Mouse (Mus musculus) thymus, adult 2 months (tissue): ENCODE data around the gene Tapbp.

Experiments used
- CTCF ChIP-seq: fragments of 200-500 bp; IDR thresholded peaks from 2 replicates; pipeline ENCODE4 v1.5.1; 2012; ENCODE audit warnings: mild to moderate bottlenecking, control low read depth, low read length, moderate library complexity, borderline replicate concordance; ENCODE audit not compliant: control insufficient read depth, poor library complexity, insufficient read depth; ENCODE audit errors: extremely low read depth
- POLR2A ChIP-seq: fragments of 200-500 bp; IDR thresholded peaks from 2 replicates; pipeline ENCODE4 v1.6.1; 2012; ENCODE audit warnings: mild to moderate bottlenecking, low read length, control low read depth, moderate library complexity; ENCODE audit not compliant: control insufficient read depth, poor library complexity, insufficient read depth; ENCODE audit errors: extremely low read depth

DNA sequence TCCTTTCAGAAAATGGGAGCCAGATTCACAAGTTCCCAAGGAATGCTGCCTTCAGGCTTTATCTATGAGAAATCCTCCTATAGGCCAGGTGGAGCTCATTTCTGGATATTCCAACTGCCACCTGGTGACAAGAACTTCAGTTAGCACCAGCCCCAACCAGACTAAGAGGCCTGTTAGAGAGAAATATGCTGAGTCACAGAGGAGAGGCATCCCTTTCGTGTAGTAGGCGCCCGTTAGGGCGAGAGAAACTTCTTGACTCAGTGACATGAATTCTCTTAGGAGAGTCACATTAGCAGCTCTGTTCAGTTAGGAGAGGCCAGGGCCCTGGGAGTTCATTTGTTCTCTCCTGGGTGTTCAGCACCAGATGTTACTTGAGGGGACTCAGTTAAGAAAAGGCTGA is 16.1 kb upstream of the Tapbp start:
- TF ChIP-seq CTCF (no peak), POLR2A (no peak)
